Mouse (Mus musculus) embryonic facial prominence, embryonic 14.5 days (tissue): ENCODE data around the gene Ltn1. TPM values are rescaled to one million over a fixed set of nuclear protein-coding genes. Genes with fewer than 3 reads are reported as not detected.

Experiments used
- ATAC-seq: fragments of 200-750 bp; cut with Nextera tagmentation; 2 replicates; pipeline ENCODE4 v1.8.0; 2017; ENCODE audit warnings: low read depth, moderate number of reproducible peaks, moderate TSS enrichment
- DNase-seq: peaks from one replicate; pipeline ENCODE4 v3.0.0-alpha.2; 2015; ENCODE audit warnings: low spot score
- H3K27ac ChIP-seq: fragments of 300-500 bp; sonication (generic); replicated peaks from 2 replicates; pipeline ENCODE4 v1.5.1; 2014; ENCODE audit warnings: low read depth, mild to moderate bottlenecking, low read length, moderate library complexity
- H3K27me3 ChIP-seq: fragments of 300-500 bp; sonication (generic); replicated peaks from 2 replicates; pipeline ENCODE4 v1.6.1; 2014; ENCODE audit warnings: low read length; ENCODE audit not compliant: control insufficient read depth, insufficient read depth
- H3K36me3 ChIP-seq: fragments of 300-500 bp; sonication (generic); 2 replicates; pipeline ENCODE4 v1.6.1; 2014; ENCODE audit warnings: low read length, mixed read lengths; ENCODE audit not compliant: control insufficient read depth, insufficient read depth
- H3K4me1 ChIP-seq: fragments of 300-500 bp; sonication (generic); 2 replicates; pipeline ENCODE4 v1.6.1; 2014; ENCODE audit warnings: antibody characterized with exemption, low read length; ENCODE audit not compliant: control insufficient read depth, insufficient read depth
- H3K4me2 ChIP-seq: fragments of 300-500 bp; sonication (generic); 2 replicates; pipeline ENCODE4 v1.6.1; 2014; ENCODE audit warnings: low read depth, mild to moderate bottlenecking, low read length, moderate library complexity, mixed read lengths
- H3K4me3 ChIP-seq: fragments of 300-500 bp; sonication (generic); 2 replicates; pipeline ENCODE4 v1.5.1; 2014; ENCODE audit warnings: low read depth, mild to moderate bottlenecking, low read length
- H3K9ac ChIP-seq: fragments of 300-500 bp; sonication (generic); 2 replicates; pipeline ENCODE4 v1.6.1; 2014; ENCODE audit warnings: low read depth, mild to moderate bottlenecking, low read length, moderate library complexity, mixed read lengths
- H3K9me3 ChIP-seq: fragments of 300-500 bp; sonication (generic); 2 replicates; pipeline ENCODE4 v1.6.1; 2016; ENCODE audit warnings: low read length; ENCODE audit not compliant: control insufficient read depth
- WGBS: fragments of 180-500 bp; shearing (Covaris S2); extraction: QIAGEN DNeasy Blood & Tissue Kit; methylation state at CpG from one replicate; pipeline ENCODE4 v1.1.7; 2014; 5-methylcytosine and 5-hydroxymethylcytosine counted together
- polyA plus RNA-seq: library from polyadenylated mRNA; unstranded; fragments of >200 nt; fragmentation: Nextera tagmentation; extraction: Ambion mirVana; gene quantifications from 2 replicates; pipeline ENCODE4 v1.2.1, GENCODE M21; 2014

The Ltn1 gene
- polyA plus RNA-seq, 1 experiment from 2014 or later: 26.8 TPM

GRCm38 (mm10) chr16:87341043-87341572 is 91.3 kb downstream of the Ltn1 start:
- no peaks in the 10 kb centered on the region for H3K4me1 ChIP-seq
- ATAC-seq (no peak), DNase-seq (no peak)
- no peak overlapping the region for H3K4me2 ChIP-seq
- H3K27me3 ChIP-seq: no peaks in the 10 kb centered on the region
- 73% methylated on average over 6 of the region's 6 CpGs for WGBS
- H3K4me3 ChIP-seq: no peak overlapping the region
- no peak overlapping the region for H3K27ac ChIP-seq
- H3K9ac ChIP-seq: no peak overlapping the region
- no peaks in the 10 kb centered on the region for H3K9me3 ChIP-seq
- H3K36me3 ChIP-seq: no peaks in the 10 kb centered on the region

- Histone ChIP-seq H3K4me2 (no peak overlapping the region), H3K27ac (no peak overlapping the region), H3K27me3 (no peaks in the 10 kb centered on the region), H3K9ac (no peak overlapping the region), H3K4me1 (no peaks in the 10 kb centered on the region), H3K9me3 (no peaks in the 10 kb centered on the region), H3K4me3 (no peak overlapping the region), H3K36me3 (no peaks in the 10 kb centered on the region)
- no peak for ATAC-seq
- no peak for DNase-seq
- 85% methylated on average over 3 of the region's 3 CpGs for WGBS
Measured at GRCm38 (mm10) chr16:87334756-87335155, 97.7 kb downstream of the Ltn1 start.

GRCm38 (mm10) chr16:87329986-87330385 is 102.4 kb downstream of the Ltn1 start:
- H3K27me3 ChIP-seq: no peaks in the 10 kb centered on the region
- WGBS: 90% methylated on average over 3 of the region's 3 CpGs
- H3K9ac ChIP-seq: no peak overlapping the region
- H3K4me1 ChIP-seq: no peaks in the 10 kb centered on the region
- no peaks in the 10 kb centered on the region for H3K36me3 ChIP-seq
- no peaks in the 10 kb centered on the region for H3K9me3 ChIP-seq
- no peak for DNase-seq
- no peak for ATAC-seq
- H3K27ac ChIP-seq: no peak overlapping the region
- H3K4me2 ChIP-seq: no peak overlapping the region
- H3K4me3 ChIP-seq: no peak overlapping the region

Other genes with a start within 250 kb of the Ltn1 start
- gene N6amt1, start 78.4 kb downstream of the Ltn1 start, polyA plus RNA-seq: 15.8 and 21.4 TPM in 2 replicates
- gene Rwdd2b, start 8.0 kb upstream of the Ltn1 start, polyA plus RNA-seq: 8.1 and 9.1 TPM in 2 replicates
- gene Usp16, start 22.1 kb upstream of the Ltn1 start, polyA plus RNA-seq: 48.3 and 50.8 TPM in 2 replicates
- 391 and 429 TPM in 2 replicates for gene Cct8, start 63.3 kb upstream of the Ltn1 start, polyA plus RNA-seq
- 1.8 and 1.9 TPM in 2 replicates for gene Map3k7cl, start 120.7 kb upstream of the Ltn1 start, polyA plus RNA-seq